Mouse (Mus musculus) brain, embryonic 14.5 days (tissue): ENCODE results near the gene Plekhg6. TPM values are rescaled to one million over a fixed set of nuclear protein-coding genes. Genes with fewer than 3 reads are reported as not detected.

ENCODE experiments used
- DNase-seq: peaks from one replicate; pipeline ENCODE4 v3.0.0-alpha.2; 2011; ENCODE audit warnings: low read depth
- CTCF ChIP-seq: fragments of 200-500 bp; IDR thresholded peaks from 2 replicates; pipeline ENCODE4 v1.5.1; 2012; ENCODE audit warnings: inconsistent platforms, mild to moderate bottlenecking, moderate library complexity, borderline replicate concordance; ENCODE audit not compliant: insufficient read depth, insufficient read length; ENCODE audit errors: extremely low read depth
- POLR2A ChIP-seq: fragments of 200-500 bp; IDR thresholded peaks from 2 replicates; pipeline ENCODE4 v1.6.1; 2012; ENCODE audit warnings: mild to moderate bottlenecking, inconsistent platforms, borderline replicate concordance; ENCODE audit not compliant: poor library complexity, insufficient read depth, insufficient read length, severe bottlenecking; ENCODE audit errors: extremely low read depth
- polyA plus RNA-seq: library from polyadenylated mRNA; depleted of rRNA; stranded (reverse); fragments of >200 nt; gene quantifications from 2 replicates; pipeline ENCODE4 v1.2.3, GENCODE M21; 2012

Plekhg6 gene
- polyA plus RNA-seq, 1 experiment: 0.23 TPM

- no peak for DNase-seq
- TF ChIP-seq CTCF (no peak), POLR2A (no peak)
Observed at GRCm38 (mm10) chr6:125378621-125379020, 2.0 kb downstream of the Plekhg6 start.

- TF ChIP-seq CTCF: no peak
- TF ChIP-seq POLR2A: no peak
- DNase-seq: peak; percentile 33
Observed at GRCm38 (mm10) chr6:125377582-125378451, 2.8 kb downstream of the Plekhg6 start.

- no peak for TF ChIP-seq CTCF
- TF ChIP-seq POLR2A: no peak
- peak; percentile 50 for DNase-seq
Observed at GRCm38 (mm10) chr6:125377042-125377441, 3.6 kb downstream of the Plekhg6 start.

GRCm38 (mm10) chr6:125367758-125368371 lies 12.7 kb downstream of the Plekhg6 start:
- TF ChIP-seq CTCF: no peak

GRCm38 (mm10) chr6:125366133-125366532 lies 14.5 kb downstream of the Plekhg6 start:
- TF ChIP-seq CTCF (no peak), POLR2A (no peak)
- no peak for DNase-seq

More at GRCm38 (mm10) chr6:125367758-125368371, 12.7 kb downstream of the Plekhg6 start:
- no peak for DNase-seq

GRCm38 (mm10) chr6:125365522-125365921 lies 15.1 kb downstream of the Plekhg6 start:
- no peak for DNase-seq
- TF ChIP-seq POLR2A (no peak), CTCF (no peak)

- no peak for DNase-seq
- TF ChIP-seq CTCF: peak; percentile 4; the same call in 1 of the 2 replicates
- no peak for TF ChIP-seq POLR2A
Observed at GRCm38 (mm10) chr6:125364448-125364847, 16.1 kb downstream of the Plekhg6 start.

GRCm38 (mm10) chr6:125363451-125364242 lies 16.9 kb downstream of the Plekhg6 start:
- DNase-seq: no peak
- TF ChIP-seq POLR2A (no peak), CTCF (0 out of 2 replicates have a peak, but pooled peaks have one; percentile 18)

- DNase-seq: no peak
- TF ChIP-seq POLR2A (no peak), CTCF (no peak)
Observed at GRCm38 (mm10) chr6:125363021-125363420, 17.6 kb downstream of the Plekhg6 start.

GRCm38 (mm10) chr6:125361467-125362291 lies 18.9 kb downstream of the Plekhg6 start:
- TF ChIP-seq CTCF (peak; percentile 53; the same call in 1 of the 2 replicates), POLR2A (no peak)
- peak; percentile 72 for DNase-seq

- no peak for DNase-seq
- TF ChIP-seq CTCF (no peak), POLR2A (no peak)
Observed at GRCm38 (mm10) chr6:125360846-125361245, 19.7 kb downstream of the Plekhg6 start.

GRCm38 (mm10) chr6:125359999-125360398 lies 20.6 kb downstream of the Plekhg6 start:
- TF ChIP-seq CTCF (no peak), POLR2A (no peak)
- no peak for DNase-seq
